Mouse (Mus musculus): ENCODE results near the gene Ppp1r21.

DNA sequence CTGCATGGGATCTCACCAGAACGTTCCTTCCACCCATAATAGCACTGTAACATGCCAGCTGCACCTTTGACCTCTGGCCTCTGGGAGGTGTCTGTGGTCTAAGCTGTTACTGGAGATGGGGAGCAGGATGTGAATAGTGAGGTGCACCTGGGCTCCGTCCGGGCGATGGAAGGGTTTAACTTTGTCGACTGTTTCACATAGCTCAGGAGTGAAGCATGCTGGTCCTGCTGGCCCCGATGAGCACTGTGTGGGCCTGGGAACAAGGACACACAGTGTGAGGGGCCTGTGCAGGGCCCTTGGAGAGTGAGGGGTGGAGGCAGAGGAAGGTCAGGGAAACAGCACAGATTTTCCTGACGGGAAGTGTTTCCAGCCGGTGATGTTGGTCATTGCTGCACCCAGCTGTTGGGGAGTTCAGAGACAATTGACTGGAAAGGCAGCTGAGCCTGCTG lies 23.1 kb downstream of the Ppp1r21 start:
- TF ChIP-seq CTCF (IDR thresholded peaks at IDR 0.05; ENCODE audit: insufficient read depth, low read length) = no peak
- TF ChIP-seq POLR2A (IDR thresholded peaks at IDR 0.05; ENCODE audit: borderline replicate concordance, extremely low read depth, low read depth, low read length) = no peak
